Mouse (Mus musculus) midbrain, embryonic 12.5 days (tissue): Measurements from ENCODE around the gene Zfp788. TPM values are rescaled to one million over a fixed set of nuclear protein-coding genes. Genes with fewer than 3 reads are reported as not detected.
"Not testable (repeated sequence)": the region's sequence is repeated elsewhere in the genome, so short reads cannot be mapped to it uniquely, and the experiment has no call there.

Source experiments
- ATAC-seq: fragments of 200-750 bp; cut with Nextera tagmentation; 2 replicates; pipeline ENCODE4 v1.8.0; 2017; ENCODE audit warnings: low read depth, moderate TSS enrichment, moderate library complexity; ENCODE audit not compliant: low FRiP score
- H3K27ac ChIP-seq: fragments of 300-500 bp; sonication (generic); replicated peaks from 2 replicates; pipeline ENCODE4 v1.5.1; 2016; ENCODE audit warnings: mild to moderate bottlenecking
- H3K27me3 ChIP-seq: fragments of 300-500 bp; sonication (generic); 2 replicates; pipeline ENCODE4 v1.6.1; 2016; ENCODE audit warnings: mild to moderate bottlenecking
- H3K36me3 ChIP-seq: fragments of 300-500 bp; sonication (generic); 2 replicates; pipeline ENCODE4 v1.6.1; 2016
- H3K4me1 ChIP-seq: fragments of 300-500 bp; sonication (generic); 2 replicates; pipeline ENCODE4 v1.6.1; 2016
- H3K4me2 ChIP-seq: fragments of 300-500 bp; sonication (generic); replicated peaks from 2 replicates; pipeline ENCODE4 v1.6.1; 2016; ENCODE audit warnings: mild to moderate bottlenecking, moderate library complexity
- H3K4me3 ChIP-seq: fragments of 300-500 bp; sonication (generic); 2 replicates; pipeline ENCODE4 v1.5.1; 2016; ENCODE audit warnings: mild to moderate bottlenecking
- H3K9ac ChIP-seq: fragments of 300-500 bp; sonication (generic); replicated peaks from 2 replicates; pipeline ENCODE4 v1.6.1; 2016; ENCODE audit warnings: mild to moderate bottlenecking, moderate library complexity
- H3K9me3 ChIP-seq: fragments of 300-500 bp; sonication (generic); 2 replicates; pipeline ENCODE4 v1.6.1; 2016; ENCODE audit warnings: mild to moderate bottlenecking
- WGBS: fragments of 180-500 bp; shearing (Covaris S2); methylation state at CpG from one replicate; pipeline ENCODE4 v1.1.7; 2016; 5-methylcytosine and 5-hydroxymethylcytosine counted together
- polyA plus RNA-seq: library from polyadenylated mRNA; unstranded; fragments of >200 nt; fragmentation: Nextera tagmentation; extraction: Ambion mirVana; gene quantifications from 2 replicates; pipeline ENCODE4 v1.2.1, GENCODE M21; 2016

Zfp788 gene
- 17.3 and 18.5 TPM in 2 replicates for polyA plus RNA-seq

DNA sequence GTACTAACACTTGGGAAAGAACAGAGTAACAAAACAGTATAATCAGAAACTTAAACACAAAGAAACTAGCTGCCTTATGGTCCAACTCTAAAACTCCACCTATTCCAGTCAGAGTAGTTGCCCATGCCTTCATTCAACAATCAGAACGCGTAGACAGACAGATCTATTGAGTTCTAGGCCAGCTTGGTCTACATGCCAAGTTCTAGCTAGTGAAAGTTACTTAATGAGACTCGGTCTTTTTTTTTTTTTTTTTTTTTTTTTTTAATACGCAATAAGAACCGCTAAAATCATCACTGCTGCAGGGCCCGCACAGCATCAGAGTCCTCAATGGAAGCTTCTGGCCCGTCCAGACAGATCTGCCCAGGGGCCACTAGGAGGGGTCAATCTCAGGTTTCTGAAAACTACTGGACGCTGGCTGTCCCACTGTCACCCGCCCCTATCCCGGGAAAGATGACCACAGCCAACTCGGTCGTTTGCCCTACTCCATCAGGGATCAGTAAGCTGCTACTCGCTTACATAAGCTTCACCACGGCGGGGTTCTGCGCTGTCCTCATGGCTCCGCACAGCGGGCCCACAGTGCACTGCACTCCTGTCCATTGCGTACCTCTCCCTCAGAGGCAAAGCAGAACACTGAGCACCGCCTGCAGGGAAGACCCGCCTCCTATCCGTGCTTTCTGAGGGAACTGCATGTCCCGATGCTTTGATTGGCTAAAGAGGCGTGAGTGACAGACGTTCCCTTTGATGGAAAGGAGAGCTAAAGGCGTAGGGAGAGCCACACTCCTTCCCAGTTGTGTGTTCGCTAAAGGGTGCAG is at the start of gene Zfp788:
TSS of gene Zfp788 (plus strand) at position 795 of the 812 bp plus-strand sequence.
- peaks cover 19% of the 10 kb centered on the region for H3K9me3 ChIP-seq
- 3% methylated on average over 27 of the region's 27 CpGs for WGBS
- H3K27ac ChIP-seq: peak within 1 kb of the TSS; percentile 94
- peak; percentile 96 for ATAC-seq
- H3K9ac ChIP-seq: peak within 1 kb of the TSS; percentile 55
- peak within 1 kb of the TSS; percentile 62 for H3K4me3 ChIP-seq
- peak within 1 kb of the TSS; percentile 66 for H3K4me2 ChIP-seq
- peaks cover 29% of the 10 kb centered on the region for H3K36me3 ChIP-seq
- peaks cover 4% of the 10 kb centered on the region for H3K4me1 ChIP-seq
- H3K27me3 ChIP-seq: no peaks in the 10 kb centered on the region

DNA sequence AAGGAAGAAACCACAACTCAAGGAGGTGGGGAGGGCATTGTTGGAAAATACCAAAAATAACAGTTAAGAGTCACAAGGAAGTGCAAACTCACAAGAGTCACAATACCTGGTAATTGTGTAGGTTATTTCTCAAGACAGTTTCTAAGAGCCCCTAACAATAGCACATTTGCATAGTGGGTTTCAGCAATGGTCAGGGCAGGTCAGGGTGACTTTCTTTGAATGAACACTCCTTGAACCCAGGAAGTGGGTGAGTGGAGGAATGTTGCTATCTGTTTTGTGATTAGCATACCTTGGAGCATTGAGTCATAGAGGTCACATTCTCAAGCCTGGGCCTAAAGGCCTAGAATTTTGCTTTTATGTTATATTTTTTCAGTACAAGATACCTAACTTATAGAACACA is 45.2 kb upstream of the Zfp788 start:
- H3K27ac ChIP-seq, H3K9ac ChIP-seq, H3K4me3 ChIP-seq, H3K36me3 ChIP-seq, ATAC-seq, H3K4me1 ChIP-seq, H3K4me2 ChIP-seq, H3K27me3 ChIP-seq: not testable (repeated sequence)
- peaks cover 19% of the 10 kb centered on the region for H3K9me3 ChIP-seq

- 52% methylated on average over 5 of the region's 5 CpGs for WGBS
- Histone ChIP-seq H3K27me3 (no peaks in the 10 kb centered on the region), H3K9ac (no peak overlapping the region), H3K36me3 (no peaks in the 10 kb centered on the region), H3K4me1 (peaks cover 5% of the 10 kb centered on the region; the same call in 1 of the 2 replicates), H3K27ac (no peak overlapping the region), H3K4me2 (peak overlapping the region; percentile 69), H3K9me3 (no peaks in the 10 kb centered on the region), H3K4me3 (peak overlapping the region; percentile 62)
- ATAC-seq: peak; percentile 58
Observed at GRCm38 (mm10) chr7:41598615-41599014, 34.4 kb upstream of the Zfp788 start.

- no peaks in the 10 kb centered on the region for H3K9me3 ChIP-seq
- H3K4me3 ChIP-seq: peak within 1 kb of the TSS; percentile 62
- peak; percentile 98 for ATAC-seq
- H3K27ac ChIP-seq: no peak within 1 kb of the TSS
- H3K9ac ChIP-seq: peak within 1 kb of the TSS; percentile 66
- no peaks in the 10 kb centered on the region for H3K36me3 ChIP-seq
- H3K4me1 ChIP-seq: peaks cover 5% of the 10 kb centered on the region; the same call in 1 of the 2 replicates
- no peaks in the 10 kb centered on the region for H3K27me3 ChIP-seq
- peak within 1 kb of the TSS; percentile 69 for H3K4me2 ChIP-seq
- under 1% methylated on average over 41 of the region's 41 CpGs for WGBS
Observed at GRCm38 (mm10) chr7:41599034-41599813, 33.8 kb upstream of the Zfp788 start, which contains the start of gene 2610021A01Rik. Gene 2610021A01Rik, plus strand, starts transcription at chr7:41599230.

DNA sequence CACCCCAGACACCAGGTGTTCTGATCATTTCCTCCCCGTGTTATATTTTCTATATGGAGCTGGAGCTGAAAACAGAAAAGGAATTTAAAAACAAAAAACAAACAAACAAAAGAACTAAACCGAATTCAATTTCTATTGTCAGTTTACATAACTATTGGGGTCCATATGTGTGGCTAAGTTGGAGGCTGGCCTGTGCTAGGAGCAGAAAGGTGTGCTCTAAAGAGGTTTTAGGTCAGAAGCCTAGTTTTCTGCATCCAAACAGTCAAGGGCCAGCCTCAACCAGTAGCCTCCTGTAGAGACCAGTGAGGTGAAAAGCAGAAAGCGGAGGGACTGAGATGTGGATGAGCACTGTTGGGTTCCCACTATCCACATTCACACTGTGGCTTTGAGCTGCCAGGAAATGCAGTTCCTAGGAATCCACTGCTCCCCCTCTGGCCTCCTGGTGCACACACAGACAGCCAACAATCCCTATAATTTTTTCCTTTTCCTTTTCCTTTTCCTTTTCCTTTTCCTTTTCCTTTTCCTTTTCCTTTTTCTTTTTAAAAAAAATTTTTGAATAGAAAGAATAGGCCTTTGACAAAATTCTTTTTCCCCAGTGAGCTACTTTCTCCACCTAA is 33.0 kb upstream of the Zfp788 start:
- Histone ChIP-seq H3K9ac (peak overlapping the region; percentile 66), H3K36me3 (peaks cover 4% of the 10 kb centered on the region; the same call in 1 of the 2 replicates), H3K4me2 (peak overlapping the region; percentile 69), H3K4me1 (peaks cover 5% of the 10 kb centered on the region; the same call in 1 of the 2 replicates), H3K27ac (no peak overlapping the region), H3K9me3 (no peaks in the 10 kb centered on the region), H3K27me3 (no peaks in the 10 kb centered on the region), H3K4me3 (peak overlapping the region; percentile 62)
- WGBS: 23% methylated on average over 3 of the region's 3 CpGs
- ATAC-seq: no peak

DNA sequence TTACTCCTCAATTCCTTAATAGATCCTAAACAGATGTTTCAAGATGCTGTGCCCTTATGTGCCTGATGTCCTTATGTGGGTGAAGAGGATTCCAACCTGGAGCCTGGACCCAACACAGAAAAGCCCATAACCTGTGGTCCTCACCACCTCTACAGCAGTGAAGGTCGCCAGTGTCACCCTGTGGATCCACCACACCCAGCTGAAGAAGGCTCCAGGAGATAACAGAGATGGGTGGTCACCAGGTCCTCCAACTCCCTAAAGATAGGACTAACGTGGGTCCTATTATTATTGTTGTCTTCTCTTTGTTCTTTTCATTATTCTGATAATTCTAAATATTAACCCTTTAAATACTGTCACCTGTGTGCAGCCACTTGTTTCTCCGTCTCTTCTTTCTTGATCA is 21.3 kb upstream of the Zfp788 start:
- Histone ChIP-seq H3K27me3 (no peaks in the 10 kb centered on the region), H3K36me3 (peaks cover 41% of the 10 kb centered on the region), H3K9me3 (no peaks in the 10 kb centered on the region), H3K4me2 (no peak overlapping the region), H3K4me3 (no peak overlapping the region), H3K4me1 (no peaks in the 10 kb centered on the region), H3K9ac (no peak overlapping the region), H3K27ac (no peak overlapping the region)
- 85% methylated on average over 3 of the region's 3 CpGs for WGBS
- no peak for ATAC-seq

- not testable (repeated sequence) for H3K27ac ChIP-seq, H3K4me2 ChIP-seq, H3K9ac ChIP-seq, H3K4me3 ChIP-seq, ATAC-seq, H3K27me3 ChIP-seq, H3K9me3 ChIP-seq, H3K4me1 ChIP-seq
- WGBS: 92% methylated on average over 1 of the region's 1 CpGs
- H3K36me3 ChIP-seq: peaks cover 46% of the 10 kb centered on the region
Observed at GRCm38 (mm10) chr7:41616241-41616640, 16.8 kb upstream of the Zfp788 start.

DNA sequence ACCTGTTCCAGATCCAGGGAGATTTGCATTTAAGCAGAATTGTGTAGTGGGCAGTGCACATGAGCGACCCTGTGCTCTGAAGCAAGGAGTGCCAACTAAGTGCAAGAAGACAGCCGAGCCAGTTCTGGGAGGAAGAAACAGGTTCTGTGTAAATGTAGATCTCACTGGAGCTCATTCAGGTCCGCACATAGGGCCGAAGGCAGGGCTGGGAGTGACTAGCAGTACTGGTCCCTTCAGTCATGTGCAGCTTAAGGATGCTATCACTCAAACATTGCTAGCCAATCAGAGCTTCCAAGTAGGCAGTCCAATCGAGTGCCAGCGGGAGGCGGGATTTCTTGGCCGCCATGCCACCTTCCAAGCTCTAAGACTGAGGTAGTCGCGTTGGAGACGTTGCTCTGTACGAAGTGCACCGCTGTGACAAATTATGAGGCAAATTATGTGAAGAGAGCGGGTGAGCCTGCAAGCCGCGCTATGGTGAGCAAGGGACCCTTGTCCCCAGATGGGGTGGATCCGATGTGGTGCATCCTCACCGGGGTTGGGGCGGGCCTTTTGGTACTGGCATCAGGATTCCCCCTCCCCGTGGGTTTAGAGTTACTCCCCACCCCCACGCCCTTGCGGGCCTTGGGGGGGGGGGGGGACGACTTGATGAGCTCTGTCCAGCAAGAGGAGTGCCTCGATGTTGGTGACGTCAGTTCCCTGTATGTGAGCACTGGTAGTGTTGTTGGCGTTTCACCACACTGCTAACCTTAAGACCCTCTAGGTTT is 400 bp downstream of the Zfp788 start:
- Histone ChIP-seq H3K27ac (peak overlapping the region; percentile 94), H3K36me3 (peaks cover 33% of the 10 kb centered on the region), H3K4me1 (peaks cover 4% of the 10 kb centered on the region), H3K27me3 (no peaks in the 10 kb centered on the region), H3K4me2 (peak overlapping the region; percentile 66), H3K4me3 (peak overlapping the region; percentile 62), H3K9me3 (peaks cover 20% of the 10 kb centered on the region), H3K9ac (peak overlapping the region; percentile 55)
- under 1% methylated on average over 25 of the region's 26 CpGs for WGBS
- ATAC-seq: peak; percentile 97

GRCm38 (mm10) chr7:41674326-41674725 is 41.3 kb downstream of the Zfp788 start:
- not testable (repeated sequence) for H3K4me2 ChIP-seq, H3K9ac ChIP-seq, H3K27me3 ChIP-seq, ATAC-seq, H3K4me3 ChIP-seq, H3K36me3 ChIP-seq, H3K4me1 ChIP-seq, H3K27ac ChIP-seq
- WGBS: 59% methylated on average over 1 of the region's 1 CpGs
- peaks cover 12% of the 10 kb centered on the region for H3K9me3 ChIP-seq
